Mouse (Mus musculus): Measurements from ENCODE around the gene Nod1. TPM values are rescaled to one million over a fixed set of nuclear protein-coding genes. Genes with fewer than 3 reads are reported as not detected.

Gene Nod1
- total and polyA plus RNA-seq, 2 experiments from 2014 or later, result 4.2 to 8.3 TPM

GRCm38 (mm10) chr6:54967591-54967990 lies 4.8 kb downstream of the Nod1 start:
- Histone ChIP-seq H3K4me1 (ENCODE audit: control insufficient read depth, insufficient read depth) (no peaks in the 10 kb centered on the region), H3K36me3 (replicated peaks; ENCODE audit: control insufficient read depth, insufficient read depth, low read length) (no peaks in the 10 kb centered on the region), H3K9ac (replicated peaks; ENCODE audit: low read depth, low read length) (no peak overlapping the region), H3K27me3 (ENCODE audit: control insufficient read depth, insufficient read depth, low read length) (no peaks in the 10 kb centered on the region), H3K9me3 (replicated peaks; ENCODE audit: control insufficient read depth, low read length) (no peaks in the 10 kb centered on the region), H3K27ac (ENCODE audit: low read depth) (no peak overlapping the region), H3K4me2 (ENCODE audit: low read depth, low read length) (no peak overlapping the region), H3K4me3 (ENCODE audit: low read depth, low read length) (no peak overlapping the region)
- TF ChIP-seq EP300 (IDR thresholded peaks at IDR 0.05; ENCODE audit: low read depth) (no peak), CTCF (IDR thresholded peaks at IDR 0.05; ENCODE audit: low read depth) (no peak)
- 46% methylated on average over 10 of the region's 10 CpGs for WGBS
- ATAC-seq (ENCODE audit: insufficient read depth, low read depth) (no peak), DNase-seq (ENCODE audit: low spot score) (no peak)

GRCm38 (mm10) chr6:54965234-54965633 lies 7.2 kb downstream of the Nod1 start:
- Histone ChIP-seq H3K4me2 (ENCODE audit: low read depth, low read length) (no peak overlapping the region), H3K27me3 (ENCODE audit: control insufficient read depth, insufficient read depth, low read length) (no peaks in the 10 kb centered on the region), H3K4me3 (ENCODE audit: low read depth, low read length) (no peak overlapping the region), H3K9me3 (replicated peaks; ENCODE audit: control insufficient read depth, low read length) (no peaks in the 10 kb centered on the region), H3K36me3 (replicated peaks; ENCODE audit: control insufficient read depth, insufficient read depth, low read length) (no peaks in the 10 kb centered on the region), H3K9ac (replicated peaks; ENCODE audit: low read depth, low read length) (no peak overlapping the region), H3K27ac (ENCODE audit: low read depth) (no peak overlapping the region), H3K4me1 (ENCODE audit: control insufficient read depth, insufficient read depth) (no peaks in the 10 kb centered on the region)
- DNase-seq (ENCODE audit: low spot score) (no peak), ATAC-seq (ENCODE audit: insufficient read depth, low read depth) (no peak)
- TF ChIP-seq EP300 (IDR thresholded peaks at IDR 0.05; ENCODE audit: low read depth) (no peak), CTCF (IDR thresholded peaks at IDR 0.05; ENCODE audit: low read depth) (no peak)
- 44% methylated on average over 5 of the region's 5 CpGs for WGBS

- no peak overlapping the region for H3K27ac ChIP-seq (ENCODE audit: low read depth)
- no peak overlapping the region for H3K9ac ChIP-seq (replicated peaks; ENCODE audit: low read depth, low read length)
- no peak for DNase-seq (ENCODE audit: low spot score)
- H3K4me3 ChIP-seq (ENCODE audit: low read depth, low read length), result no peak overlapping the region
- TF ChIP-seq CTCF (IDR thresholded peaks at IDR 0.05; ENCODE audit: low read depth) (no peak), EP300 (IDR thresholded peaks at IDR 0.05; ENCODE audit: low read depth) (no peak)
- H3K4me1 ChIP-seq (ENCODE audit: control insufficient read depth, insufficient read depth), result no peaks in the 10 kb centered on the region
- WGBS, result 52% methylated on average over 1 of the region's 1 CpGs
- no peaks in the 10 kb centered on the region for H3K9me3 ChIP-seq (replicated peaks; ENCODE audit: control insufficient read depth, low read length)
- H3K36me3 ChIP-seq (replicated peaks; ENCODE audit: control insufficient read depth, insufficient read depth, low read length), result no peaks in the 10 kb centered on the region
- no peaks in the 10 kb centered on the region for H3K27me3 ChIP-seq (ENCODE audit: control insufficient read depth, insufficient read depth, low read length)
- no peak for ATAC-seq (ENCODE audit: insufficient read depth, low read depth)
- H3K4me2 ChIP-seq (ENCODE audit: low read depth, low read length), result no peak overlapping the region
Observed at GRCm38 (mm10) chr6:54964755-54965154, 7.7 kb downstream of the Nod1 start.

- Histone ChIP-seq H3K4me2 (ENCODE audit: low read depth, low read length) (no peak overlapping the region), H3K4me3 (ENCODE audit: low read depth, low read length) (no peak overlapping the region), H3K36me3 (replicated peaks; ENCODE audit: control insufficient read depth, insufficient read depth, low read length) (no peaks in the 10 kb centered on the region), H3K27ac (ENCODE audit: low read depth) (no peak overlapping the region), H3K27me3 (ENCODE audit: control insufficient read depth, insufficient read depth, low read length) (no peaks in the 10 kb centered on the region), H3K9me3 (replicated peaks; ENCODE audit: control insufficient read depth, low read length) (no peaks in the 10 kb centered on the region), H3K9ac (replicated peaks; ENCODE audit: low read depth, low read length) (no peak overlapping the region), H3K4me1 (ENCODE audit: control insufficient read depth, insufficient read depth) (no peaks in the 10 kb centered on the region)
- ATAC-seq (ENCODE audit: insufficient read depth, low read depth) (no peak), DNase-seq (ENCODE audit: low spot score) (no peak)
- TF ChIP-seq EP300 (IDR thresholded peaks at IDR 0.05; ENCODE audit: low read depth) (no peak), CTCF (IDR thresholded peaks at IDR 0.05; ENCODE audit: low read depth) (no peak)
- 78% methylated on average over 2 of the region's 2 CpGs for WGBS
Observed at GRCm38 (mm10) chr6:54963599-54963998, 8.8 kb downstream of the Nod1 start.

- no peaks in the 10 kb centered on the region for H3K36me3 ChIP-seq (replicated peaks; ENCODE audit: control insufficient read depth, insufficient read depth, low read length)
- H3K4me2 ChIP-seq (ENCODE audit: low read depth, low read length), result no peak overlapping the region
- no peak overlapping the region for H3K9ac ChIP-seq (replicated peaks; ENCODE audit: low read depth, low read length)
- DNase-seq (ENCODE audit: low spot score) (no peak), ATAC-seq (ENCODE audit: insufficient read depth, low read depth) (no peak)
- WGBS, result 83% methylated on average over 8 of the region's 8 CpGs
- no peak overlapping the region for H3K4me3 ChIP-seq (ENCODE audit: low read depth, low read length)
- TF ChIP-seq EP300 (IDR thresholded peaks at IDR 0.05; ENCODE audit: low read depth) (no peak), CTCF (IDR thresholded peaks at IDR 0.05; ENCODE audit: low read depth) (no peak)
- H3K27me3 ChIP-seq (ENCODE audit: control insufficient read depth, insufficient read depth, low read length), result no peaks in the 10 kb centered on the region
- no peak overlapping the region for H3K27ac ChIP-seq (ENCODE audit: low read depth)
- H3K4me1 ChIP-seq (ENCODE audit: control insufficient read depth, insufficient read depth), result no peaks in the 10 kb centered on the region
- H3K9me3 ChIP-seq (replicated peaks; ENCODE audit: control insufficient read depth, low read length), result no peaks in the 10 kb centered on the region
Observed at GRCm38 (mm10) chr6:54957655-54958054, 14.8 kb downstream of the Nod1 start.

GRCm38 (mm10) chr6:54956425-54956824 lies 16.0 kb downstream of the Nod1 start:
- H3K9ac ChIP-seq (replicated peaks; ENCODE audit: low read depth, low read length), result no peak overlapping the region
- no peak overlapping the region for H3K4me3 ChIP-seq (ENCODE audit: low read depth, low read length)
- H3K9me3 ChIP-seq (replicated peaks; ENCODE audit: control insufficient read depth, low read length), result no peaks in the 10 kb centered on the region
- no peak for DNase-seq (ENCODE audit: low spot score)
- no peak overlapping the region for H3K4me2 ChIP-seq (ENCODE audit: low read depth, low read length)
- whole genome bisulfite sequencing, result 58% methylated on average over 1 of the region's 1 CpGs
- H3K4me1 ChIP-seq (ENCODE audit: control insufficient read depth, insufficient read depth), result no peaks in the 10 kb centered on the region
- H3K36me3 ChIP-seq (replicated peaks; ENCODE audit: control insufficient read depth, insufficient read depth, low read length), result no peaks in the 10 kb centered on the region
- H3K27me3 ChIP-seq (ENCODE audit: control insufficient read depth, insufficient read depth, low read length), result no peaks in the 10 kb centered on the region
- ATAC-seq (ENCODE audit: insufficient read depth, low read depth), result no peak
- H3K27ac ChIP-seq (ENCODE audit: low read depth), result no peak overlapping the region
- no peak for TF ChIP-seq CTCF (IDR thresholded peaks at IDR 0.05; ENCODE audit: low read depth)
- no peak for TF ChIP-seq EP300 (IDR thresholded peaks at IDR 0.05; ENCODE audit: low read depth)

Data from heart, postnatal 0 days (tissue).